Mouse (Mus musculus): ENCODE results near the gene Dnaaf5. TPM values are rescaled to one million over a fixed set of nuclear protein-coding genes. Genes with fewer than 3 reads are reported as not detected.
A peak's percentile ranks its signal among the peaks of the same experiment; 100 is the strongest.

The Dnaaf5 gene
- polyA plus RNA-seq, 1 experiment from 2014 or later = 5.8 TPM

GRCm38 (mm10) chr5:139125717-139126116, 24.3 kb upstream of the Dnaaf5 start:
- no peak overlapping the region for H3K9ac ChIP-seq
- WGBS = 73% methylated on average over 3 of the region's 3 CpGs
- ATAC-seq (ENCODE audit: extremely low read depth, insufficient number of reproducible peaks, low FRiP score, low TSS enrichment) = no peak

DNA sequence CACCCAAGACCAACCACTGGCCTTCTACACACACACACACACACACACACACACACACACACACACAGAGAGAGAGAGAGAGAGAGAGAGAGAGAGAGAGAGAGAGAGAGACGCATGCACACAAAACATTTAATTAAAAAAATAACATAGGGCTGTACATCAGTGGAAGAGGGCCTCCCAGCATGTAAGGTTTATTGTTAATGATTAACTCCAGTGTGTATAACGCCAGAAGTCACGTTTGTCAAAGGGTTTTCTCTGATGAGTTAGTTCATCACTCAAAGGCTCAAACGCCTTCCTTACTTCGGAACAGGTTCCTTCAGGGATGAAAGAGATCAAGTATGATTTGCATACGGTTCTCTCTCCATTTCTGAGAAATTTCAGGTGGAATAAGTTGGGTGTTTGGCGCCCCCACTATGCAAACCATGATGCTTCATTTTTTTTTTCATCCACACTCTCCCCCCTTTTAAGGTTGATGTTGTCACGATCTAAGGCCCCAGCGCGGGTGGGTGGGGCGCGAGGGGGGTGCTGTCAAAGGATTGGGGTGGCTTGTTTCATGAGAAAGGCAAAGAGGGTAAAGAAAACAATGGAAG, 21.5 kb upstream of the Dnaaf5 start:
- peaks cover 6% of the 10 kb centered on the region for H3K4me1 ChIP-seq
- H3K4me2 ChIP-seq = peak overlapping the region; percentile 90
- peak overlapping the region; percentile 64 for H3K4me3 ChIP-seq
- no peak overlapping the region for H3K27ac ChIP-seq (replicated peaks)
- H3K36me3 ChIP-seq = no peaks in the 10 kb centered on the region
- peaks cover 19% of the 10 kb centered on the region for H3K27me3 ChIP-seq (replicated peaks)
- peak overlapping the region; percentile 88 for H3K9ac ChIP-seq
- no peak for ATAC-seq (ENCODE audit: extremely low read depth, insufficient number of reproducible peaks, low FRiP score, low TSS enrichment)
- no peaks in the 10 kb centered on the region for H3K9me3 ChIP-seq
- WGBS = 47% methylated on average over 12 of the region's 12 CpGs

More at GRCm38 (mm10) chr5:139125717-139126116, 24.3 kb upstream of the Dnaaf5 start:
- H3K4me1 ChIP-seq = peaks cover 6% of the 10 kb centered on the region
- peaks cover 19% of the 10 kb centered on the region for H3K27me3 ChIP-seq (replicated peaks)
- no peak overlapping the region for H3K4me2 ChIP-seq
- H3K4me3 ChIP-seq = no peak overlapping the region
- peaks cover 5% of the 10 kb centered on the region; the same call in 1 of the 2 replicates for H3K9me3 ChIP-seq
- no peak overlapping the region for H3K27ac ChIP-seq (replicated peaks)
- H3K36me3 ChIP-seq = peaks cover 2% of the 10 kb centered on the region; the same call in 1 of the 2 replicates

DNA sequence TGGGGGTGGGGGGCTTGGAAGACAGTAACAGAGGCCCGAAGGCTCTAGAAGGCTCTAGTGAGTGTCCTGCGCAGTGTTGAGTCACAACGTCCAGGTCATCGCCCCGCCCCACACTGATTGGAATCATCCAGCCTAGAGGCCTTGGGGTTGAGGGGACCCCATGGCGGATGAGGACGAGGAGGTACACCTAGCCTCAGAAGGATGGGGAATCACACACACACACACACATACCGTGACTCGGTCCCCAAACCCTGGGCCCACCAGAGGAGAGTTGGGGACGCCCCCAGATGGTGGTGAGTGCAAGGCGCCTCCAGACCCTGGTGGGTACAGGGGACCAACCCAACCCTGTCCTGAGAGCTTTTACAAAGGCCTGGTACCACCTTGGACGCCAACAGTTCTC, 20.9 kb upstream of the Dnaaf5 start:
- Histone ChIP-seq H3K36me3 (no peaks in the 10 kb centered on the region), H3K27ac (replicated peaks) (no peak overlapping the region), H3K4me2 (peak overlapping the region; percentile 90), H3K9me3 (no peaks in the 10 kb centered on the region), H3K27me3 (replicated peaks) (peaks cover 19% of the 10 kb centered on the region), H3K4me3 (peak overlapping the region; percentile 64), H3K4me1 (peaks cover 6% of the 10 kb centered on the region), H3K9ac (peak overlapping the region; percentile 88)
- no peak for ATAC-seq (ENCODE audit: extremely low read depth, insufficient number of reproducible peaks, low FRiP score, low TSS enrichment)
- WGBS = 7% methylated on average over 12 of the region's 12 CpGs

- Histone ChIP-seq H3K9ac (peak overlapping the region; percentile 88), H3K4me3 (peak overlapping the region; percentile 64), H3K36me3 (no peaks in the 10 kb centered on the region), H3K9me3 (no peaks in the 10 kb centered on the region), H3K27ac (replicated peaks) (no peak overlapping the region), H3K4me2 (peak overlapping the region; percentile 90), H3K27me3 (replicated peaks) (peaks cover 19% of the 10 kb centered on the region), H3K4me1 (peaks cover 6% of the 10 kb centered on the region)
- 4% methylated on average over 38 of the region's 55 CpGs for WGBS
- ATAC-seq (ENCODE audit: extremely low read depth, insufficient number of reproducible peaks, low FRiP score, low TSS enrichment) = peak; percentile 31; the same call in 1 of the 2 replicates
Measured at GRCm38 (mm10) chr5:139129572-139130151, 20.4 kb upstream of the Dnaaf5 start.

DNA sequence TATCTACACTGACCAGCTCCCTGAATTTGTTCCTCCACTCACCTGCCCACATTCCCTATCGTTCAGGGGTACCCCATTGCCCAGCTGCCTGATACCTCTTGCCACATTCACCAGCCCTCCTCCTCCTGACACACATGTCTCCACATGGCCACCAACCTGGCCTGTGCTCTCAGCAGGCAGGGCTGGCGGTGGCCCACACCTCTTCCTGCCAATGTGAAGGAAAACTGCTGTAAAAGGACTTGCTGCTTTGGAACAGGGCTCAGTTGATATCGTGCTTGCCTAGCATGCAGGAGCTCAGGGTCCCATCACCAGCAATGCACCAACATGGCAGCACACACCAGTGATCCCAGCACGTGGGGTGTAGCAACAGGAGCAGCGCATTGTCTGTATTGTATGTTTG, 19.7 kb upstream of the Dnaaf5 start:
- no peak overlapping the region for H3K9ac ChIP-seq
- 67% methylated on average over 5 of the region's 5 CpGs for WGBS
- no peak overlapping the region for H3K27ac ChIP-seq (replicated peaks)
- no peaks in the 10 kb centered on the region for H3K9me3 ChIP-seq
- H3K4me2 ChIP-seq = no peak overlapping the region
- no peak overlapping the region for H3K4me3 ChIP-seq
- no peaks in the 10 kb centered on the region for H3K36me3 ChIP-seq
- peaks cover 19% of the 10 kb centered on the region for H3K27me3 ChIP-seq (replicated peaks)
- no peak for ATAC-seq (ENCODE audit: extremely low read depth, insufficient number of reproducible peaks, low FRiP score, low TSS enrichment)
- H3K4me1 ChIP-seq = peaks cover 6% of the 10 kb centered on the region

- no peak overlapping the region for H3K4me2 ChIP-seq
- ATAC-seq (ENCODE audit: extremely low read depth, insufficient number of reproducible peaks, low FRiP score, low TSS enrichment) = no peak
- no peaks in the 10 kb centered on the region for H3K36me3 ChIP-seq
- no peak overlapping the region for H3K27ac ChIP-seq (replicated peaks)
- peaks cover 14% of the 10 kb centered on the region for H3K27me3 ChIP-seq (replicated peaks)
- no peak overlapping the region for H3K9ac ChIP-seq
- WGBS = 73% methylated on average over 8 of the region's 8 CpGs
- H3K4me3 ChIP-seq = no peak overlapping the region
- H3K9me3 ChIP-seq = no peaks in the 10 kb centered on the region
- H3K4me1 ChIP-seq = no peaks in the 10 kb centered on the region
Measured at GRCm38 (mm10) chr5:139134501-139134900, 15.5 kb upstream of the Dnaaf5 start.

DNA sequence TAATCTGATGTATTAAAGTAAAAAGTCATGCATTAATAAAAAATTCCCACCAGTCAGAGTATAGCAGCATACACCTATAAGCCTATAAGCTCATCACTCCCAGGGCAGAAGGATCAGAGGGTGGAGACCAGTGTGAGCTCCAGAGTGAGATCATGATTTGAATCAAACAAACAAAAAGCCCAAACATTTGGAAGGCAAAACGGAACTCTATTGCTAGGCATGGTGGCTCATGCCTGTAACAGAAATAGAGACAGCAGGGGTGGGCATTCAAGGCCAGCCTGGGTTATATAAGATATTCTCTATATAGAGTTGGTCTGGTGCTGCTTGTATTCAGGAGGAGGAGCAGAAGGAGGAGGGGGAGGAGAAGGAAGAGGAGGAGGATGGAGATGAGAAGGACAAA, 13.7 kb upstream of the Dnaaf5 start:
- H3K4me1 ChIP-seq = peaks cover 10% of the 10 kb centered on the region
- H3K36me3 ChIP-seq = no peaks in the 10 kb centered on the region
- H3K9me3 ChIP-seq = no peaks in the 10 kb centered on the region
- no peak overlapping the region for H3K4me3 ChIP-seq
- no peak overlapping the region for H3K27ac ChIP-seq (replicated peaks)
- no peak overlapping the region for H3K4me2 ChIP-seq
- 62% methylated on average over 1 of the region's 1 CpGs for WGBS
- peaks cover 5% of the 10 kb centered on the region; the same call in 1 of the 2 replicates for H3K27me3 ChIP-seq (replicated peaks)
- ATAC-seq (ENCODE audit: extremely low read depth, insufficient number of reproducible peaks, low FRiP score, low TSS enrichment) = no peak
- H3K9ac ChIP-seq = no peak overlapping the region

DNA sequence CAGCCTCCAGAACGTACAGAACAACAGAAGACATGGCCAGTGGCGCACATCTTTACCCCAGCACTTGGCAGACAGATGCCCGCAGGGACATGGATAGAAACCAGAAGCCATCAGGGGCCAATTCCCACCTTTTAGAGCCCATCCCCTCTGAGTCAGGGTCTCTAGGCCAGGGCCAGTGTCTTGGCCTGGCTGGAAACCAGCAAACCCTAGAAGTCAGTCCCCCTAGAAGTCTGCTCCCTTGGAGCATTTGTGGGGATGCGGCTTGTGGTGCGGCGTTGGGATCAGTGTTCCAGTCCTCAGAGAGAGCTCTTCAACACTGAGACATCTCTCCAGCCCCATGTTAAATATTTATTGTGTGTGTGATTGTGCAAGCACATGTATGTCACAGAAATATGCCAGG, 12.8 kb upstream of the Dnaaf5 start:
- H3K36me3 ChIP-seq = no peaks in the 10 kb centered on the region
- peaks cover 15% of the 10 kb centered on the region for H3K4me1 ChIP-seq
- H3K4me2 ChIP-seq = no peak overlapping the region
- WGBS = 79% methylated on average over 6 of the region's 6 CpGs
- no peak overlapping the region for H3K9ac ChIP-seq
- ATAC-seq (ENCODE audit: extremely low read depth, insufficient number of reproducible peaks, low FRiP score, low TSS enrichment) = no peak
- peaks cover 5% of the 10 kb centered on the region; the same call in 1 of the 2 replicates for H3K27me3 ChIP-seq (replicated peaks)
- no peak overlapping the region for H3K4me3 ChIP-seq
- no peaks in the 10 kb centered on the region for H3K9me3 ChIP-seq
- H3K27ac ChIP-seq (replicated peaks) = no peak overlapping the region

DNA sequence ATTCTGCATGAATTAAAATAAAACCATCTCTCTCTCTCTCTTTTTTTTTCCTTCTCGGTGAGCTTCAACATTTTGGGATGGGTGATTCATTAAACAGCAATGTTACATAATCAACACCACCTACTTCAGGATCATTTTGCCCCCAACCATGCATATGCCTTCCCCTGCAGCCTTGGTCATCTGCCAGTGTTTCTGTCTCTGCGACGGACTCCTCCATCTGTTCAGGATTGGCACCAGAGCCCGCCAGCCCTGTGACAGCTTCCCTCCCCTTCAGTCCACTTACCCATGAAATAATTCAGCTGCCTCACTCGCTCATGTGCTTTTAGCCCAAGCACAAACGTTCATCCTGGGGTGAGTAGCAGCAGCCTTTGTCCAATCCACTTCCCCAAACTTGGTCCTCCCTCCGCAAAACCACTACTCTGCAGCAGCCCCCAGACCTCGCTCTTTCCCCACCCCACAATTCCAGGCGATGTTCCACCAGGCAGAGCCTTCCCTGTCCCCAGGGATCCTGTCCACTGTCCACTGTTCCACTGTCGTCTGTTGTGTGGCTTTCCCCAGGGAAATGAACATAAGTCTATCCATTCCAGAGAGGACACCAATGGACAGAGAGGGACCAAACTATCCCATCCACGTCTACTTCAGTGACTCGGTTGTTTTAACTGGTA, 11.6 kb upstream of the Dnaaf5 start:
- Histone ChIP-seq H3K4me1 (peaks cover 15% of the 10 kb centered on the region), H3K9ac (no peak overlapping the region), H3K27ac (replicated peaks) (no peak overlapping the region), H3K4me2 (no peak overlapping the region), H3K9me3 (no peaks in the 10 kb centered on the region), H3K27me3 (replicated peaks) (peaks cover 5% of the 10 kb centered on the region; the same call in 1 of the 2 replicates), H3K36me3 (no peaks in the 10 kb centered on the region), H3K4me3 (no peak overlapping the region)
- no peak for ATAC-seq (ENCODE audit: extremely low read depth, insufficient number of reproducible peaks, low FRiP score, low TSS enrichment)
- 64% methylated on average over 12 of the region's 12 CpGs for WGBS

DNA sequence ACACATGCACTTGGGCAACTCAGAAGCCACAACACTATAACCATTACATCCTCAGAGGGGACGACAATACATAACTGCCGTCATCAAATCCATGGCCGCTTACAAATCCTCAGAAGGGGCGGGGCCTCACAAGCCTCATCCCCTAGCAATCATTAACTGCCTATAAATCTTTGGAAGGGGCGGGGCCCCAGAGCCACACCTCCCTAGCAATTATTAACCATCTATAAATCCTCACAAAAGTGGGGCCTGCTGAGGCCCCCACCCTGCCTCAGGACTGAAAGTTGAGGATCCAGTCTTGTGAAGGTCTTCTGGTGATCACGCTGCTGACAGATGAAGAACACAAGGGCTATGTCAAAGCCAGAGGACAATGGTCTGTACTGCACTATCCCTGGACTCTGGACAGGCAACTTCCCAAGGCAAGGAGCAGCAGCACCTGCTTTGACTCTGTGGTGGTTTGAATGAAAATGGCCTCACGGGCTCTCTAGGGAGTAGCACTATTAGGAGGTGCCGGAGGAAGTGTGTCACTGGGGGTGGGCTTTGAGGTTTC, 11.0 kb upstream of the Dnaaf5 start:
- ATAC-seq (ENCODE audit: extremely low read depth, insufficient number of reproducible peaks, low FRiP score, low TSS enrichment) = no peak
- H3K27ac ChIP-seq (replicated peaks) = no peak overlapping the region
- H3K4me3 ChIP-seq = no peak overlapping the region
- no peak overlapping the region for H3K4me2 ChIP-seq
- peaks cover 15% of the 10 kb centered on the region for H3K4me1 ChIP-seq
- 79% methylated on average over 8 of the region's 8 CpGs for WGBS
- H3K9me3 ChIP-seq = no peaks in the 10 kb centered on the region
- H3K27me3 ChIP-seq (replicated peaks) = peaks cover 5% of the 10 kb centered on the region; the same call in 1 of the 2 replicates
- no peaks in the 10 kb centered on the region for H3K36me3 ChIP-seq
- H3K9ac ChIP-seq = no peak overlapping the region

DNA sequence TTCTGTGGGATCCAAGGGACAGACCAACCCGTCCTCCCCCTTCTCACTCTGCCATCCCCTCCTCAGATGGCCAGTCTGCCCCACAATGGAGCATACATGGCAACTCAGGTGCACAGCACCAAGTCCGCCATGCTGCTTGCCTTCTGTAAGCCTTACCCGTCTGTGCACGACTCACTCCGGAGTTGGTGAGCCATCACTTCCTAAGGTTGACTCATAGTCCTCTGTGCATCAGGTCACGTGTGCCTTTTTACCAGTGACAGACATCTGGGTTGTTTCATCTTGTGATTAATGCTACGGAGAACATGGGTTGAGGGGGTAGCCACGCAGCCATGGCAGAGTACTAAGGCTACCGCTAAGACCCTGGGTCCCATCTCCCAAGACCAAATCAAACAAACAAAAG, 9.4 kb upstream of the Dnaaf5 start:
- H3K4me1 ChIP-seq = peaks cover 15% of the 10 kb centered on the region
- H3K9ac ChIP-seq = no peak overlapping the region
- H3K9me3 ChIP-seq = no peaks in the 10 kb centered on the region
- WGBS = 77% methylated on average over 9 of the region's 9 CpGs
- H3K27me3 ChIP-seq (replicated peaks) = peaks cover 5% of the 10 kb centered on the region; the same call in 1 of the 2 replicates
- ATAC-seq (ENCODE audit: extremely low read depth, insufficient number of reproducible peaks, low FRiP score, low TSS enrichment) = no peak
- H3K27ac ChIP-seq (replicated peaks) = no peak overlapping the region
- H3K4me2 ChIP-seq = no peak overlapping the region
- H3K36me3 ChIP-seq = 0 out of 2 replicates have a peak, but pooled peaks cover 3% of the 10 kb centered on the region
- no peak overlapping the region for H3K4me3 ChIP-seq
